In genomic region chr7:51265896-51266295, GRCm38 (mm10) we compare ENCODE assay signal across 21 mouse cellular contexts.
DNase-seq lines count a peak whose midpoint lies in the region; ATAC-seq and TF ChIP-seq lines count a peak whose summit lies in the region.
"Had no signal": no experiment of that assay in that cellular context is flagged by ENCODE, and none has a peak within 500 bp of the region (broad histone marks: within the 10 kb centered on the region; RNA-seq: fewer than 3 reads in every experiment).

No protein-coding gene starts in this region.

- intact Hi-C loops in left cerebral cortex, postnatal 4 days (cut with DNase I): no loop called here
- intact Hi-C loops in left cerebral cortex, postnatal 14 days (cut with DNase I): no loop called here

- no peaks in the 10 kb centered on the region for H3K27me3 ChIP-seq in forebrain, embryonic 14.5 days (replicated peaks; ENCODE audit: control insufficient read depth, insufficient read depth, low read length)
- no peaks in the 10 kb centered on the region for H3K27me3 ChIP-seq in hindbrain, postnatal 0 days (ENCODE audit: insufficient read depth, low read length)
- H3K27me3 ChIP-seq: hindbrain, embryonic 12.5 days; midbrain, embryonic 13.5 days had no signal

- no peaks in the 10 kb centered on the region for H3K9me3 ChIP-seq in forebrain, embryonic 14.5 days (replicated peaks; ENCODE audit: control insufficient read depth, low read length)
- H3K9me3 ChIP-seq in hindbrain, postnatal 0 days (ENCODE audit: low read length): no peaks in the 10 kb centered on the region
- H3K9me3 ChIP-seq: forebrain, embryonic 10.5 days; hindbrain, embryonic 12.5 days; limb, embryonic 10.5 days; midbrain, embryonic 13.5 days had no signal

- H3K4me3 ChIP-seq in forebrain, embryonic 14.5 days (ENCODE audit: low read depth, low read length): no peak overlapping the region
- no peak overlapping the region for H3K4me3 ChIP-seq in hindbrain, postnatal 0 days (ENCODE audit: low read length)
- H3K4me3 ChIP-seq: forebrain, embryonic 10.5 days; hindbrain, embryonic 12.5 days; limb, embryonic 10.5 days; midbrain, embryonic 13.5 days had no signal

- 78% methylated on average over 1 of the region's 1 CpGs for WGBS in forebrain, embryonic 14.5 days
- 61% methylated on average over 1 of the region's 1 CpGs for WGBS in hindbrain, postnatal 0 days

- H3K36me3 ChIP-seq in forebrain, embryonic 14.5 days (ENCODE audit: control insufficient read depth, insufficient read depth, low read length): no peaks in the 10 kb centered on the region
- H3K36me3 ChIP-seq in hindbrain, postnatal 0 days (ENCODE audit: insufficient read depth, low read length): no peaks in the 10 kb centered on the region
- H3K36me3 ChIP-seq: forebrain, embryonic 10.5 days; hindbrain, embryonic 12.5 days; limb, embryonic 10.5 days; midbrain, embryonic 13.5 days had no signal

- H3K4me1 ChIP-seq in forebrain, embryonic 14.5 days (ENCODE audit: control insufficient read depth, insufficient read depth, low read length): no peaks in the 10 kb centered on the region
- no peaks in the 10 kb centered on the region for H3K4me1 ChIP-seq in hindbrain, postnatal 0 days (ENCODE audit: insufficient read depth, low read length)
- H3K4me1 ChIP-seq: limb, embryonic 10.5 days had no signal

- peak; percentile 14 for DNase-seq in left cerebral cortex, adult 11 months (ENCODE audit: low spot score)
- DNase-seq in left cerebral cortex, postnatal 4 days: no peak
- DNase-seq in layer of hippocampus, adult 9-10 months (ENCODE audit: low spot score): peak; percentile 21
- peak; percentile 21 to 24 for DNase-seq in left cerebral cortex, postnatal 14 days (ENCODE audit: low spot score in 2 of 2)
- no peak for DNase-seq in forebrain, embryonic 14.5 days (ENCODE audit: low spot score)
- DNase-seq in urinary bladder, postnatal 25 days (ENCODE audit: low spot score): no peak
- DNase-seq in hindbrain, postnatal 0 days (ENCODE audit: low spot score): no peak
- DNase-seq: adrenal gland, postnatal 36 days; cerebellum, adult 18-20 months; heart, postnatal 10 days; kidney, adult 2 months; kidney, postnatal 25 days; lung, adult 18-20 months; lung, postnatal 14 days; thymus, postnatal 4 days had no signal

- no peak overlapping the region for H3K27ac ChIP-seq in forebrain, embryonic 14.5 days (ENCODE audit: low read depth, low read length)
- H3K27ac ChIP-seq in hindbrain, postnatal 0 days: no peak overlapping the region
- H3K27ac ChIP-seq: forebrain, embryonic 10.5 days; hindbrain, embryonic 12.5 days; limb, embryonic 10.5 days; midbrain, embryonic 13.5 days had no signal

- H3K4me2 ChIP-seq in forebrain, embryonic 14.5 days (ENCODE audit: low read length): no peak overlapping the region
- H3K4me2 ChIP-seq in hindbrain, postnatal 0 days (ENCODE audit: low read depth, low read length): no peak overlapping the region
- H3K4me2 ChIP-seq: heart, embryonic 11.5 days; hindbrain, embryonic 12.5 days; midbrain, embryonic 13.5 days had no signal

- no peak for ATAC-seq in forebrain, embryonic 14.5 days
- no peak for ATAC-seq in hindbrain, postnatal 0 days
- ATAC-seq: inflammation-experienced regulatory T-cells, adult 6 months; midbrain, embryonic 13.5 days had no signal

- no peak overlapping the region for H3K9ac ChIP-seq in forebrain, embryonic 14.5 days (ENCODE audit: low read length)
- H3K9ac ChIP-seq in hindbrain, postnatal 0 days (replicated peaks; ENCODE audit: low read length): no peak overlapping the region
- H3K9ac ChIP-seq: hindbrain, embryonic 12.5 days; midbrain, embryonic 13.5 days had no signal

- TF ChIP-seq CTCF in hindbrain, postnatal 0 days (IDR thresholded peaks at IDR 0.05; ENCODE audit: low read depth): no peak

Comparison
In these comparisons a context has a peak if more than half of its experiments do, and no peak if none do; other contexts are left out.
1. DNase-seq: peak in left cerebral cortex, adult 11 months (single experiment), layer of hippocampus, adult 9-10 months (single experiment) and left cerebral cortex, postnatal 14 days (2 of 2); none in left cerebral cortex, postnatal 4 days (single experiment), forebrain, embryonic 14.5 days (single experiment), urinary bladder, postnatal 25 days (single experiment) and hindbrain, postnatal 0 days (single experiment).